Mouse (Mus musculus) neural tube, embryonic 11.5 days (tissue): Measurements from ENCODE around the gene Myoz1. TPM values are rescaled to one million over a fixed set of nuclear protein-coding genes. Genes with fewer than 3 reads are reported as not detected.
A peak's percentile ranks its signal among the peaks of the same experiment; 100 is the strongest.

Experiments used
- ATAC-seq: fragments of 200-750 bp; cut with Nextera tagmentation; 2 replicates; pipeline ENCODE4 v1.8.0; 2017; ENCODE audit warnings: moderate number of reproducible peaks, mild to moderate bottlenecking, moderate TSS enrichment, moderate library complexity; ENCODE audit not compliant: insufficient read depth, low FRiP score, low TSS enrichment
- DNase-seq: peaks from one replicate; pipeline ENCODE4 v3.0.0-alpha.2; 2015; ENCODE audit warnings: low spot score
- H3K27ac ChIP-seq: fragments of 300-500 bp; sonication (generic); 2 replicates; pipeline ENCODE4 v1.5.1; 2014; ENCODE audit warnings: low read depth, mild to moderate bottlenecking, low read length
- H3K27me3 ChIP-seq: fragments of 300-500 bp; sonication (generic); 2 replicates; pipeline ENCODE4 v1.6.1; 2014; ENCODE audit warnings: mild to moderate bottlenecking, low read length, mixed read lengths; ENCODE audit not compliant: control insufficient read depth, insufficient read depth
- H3K36me3 ChIP-seq: fragments of 300-500 bp; sonication (generic); 2 replicates; pipeline ENCODE4 v1.6.1; 2014; ENCODE audit warnings: mild to moderate bottlenecking, low read length, moderate library complexity, mixed read lengths; ENCODE audit not compliant: control insufficient read depth, insufficient read depth
- H3K4me1 ChIP-seq: fragments of 300-500 bp; sonication (generic); 2 replicates; pipeline ENCODE4 v1.6.1; 2014; ENCODE audit warnings: low read length, mixed read lengths; ENCODE audit not compliant: control insufficient read depth, insufficient read depth
- H3K4me2 ChIP-seq: fragments of 300-500 bp; sonication (generic); 2 replicates; pipeline ENCODE4 v1.6.1; 2014; ENCODE audit warnings: low read depth, mild to moderate bottlenecking, moderate library complexity
- H3K4me3 ChIP-seq: fragments of 300-500 bp; sonication (generic); 2 replicates; pipeline ENCODE4 v1.5.1; 2014; ENCODE audit warnings: low read depth, low read length
- H3K9ac ChIP-seq: fragments of 300-500 bp; sonication (generic); 2 replicates; pipeline ENCODE4 v1.6.1; 2014; ENCODE audit warnings: mild to moderate bottlenecking, low read length
- H3K9me3 ChIP-seq: fragments of 300-500 bp; sonication (generic); 2 replicates; pipeline ENCODE4 v1.6.1; 2016; ENCODE audit warnings: low read length; ENCODE audit not compliant: control insufficient read depth
- WGBS: fragments of 180-500 bp; shearing (Covaris S2); extraction: QIAGEN DNeasy Blood & Tissue Kit; methylation state at CpG from one replicate; pipeline ENCODE4 v1.1.7; 2014; 5-methylcytosine and 5-hydroxymethylcytosine counted together
- polyA plus RNA-seq: library from polyadenylated mRNA; unstranded; fragments of >200 nt; fragmentation: Nextera tagmentation; extraction: Ambion mirVana; gene quantifications from 2 replicates; pipeline ENCODE4 v1.2.1, GENCODE M21; 2014

Gene Myoz1
- polyA plus RNA-seq, 1 experiment from 2014 or later: 0.45 TPM

GRCm38 (mm10) chr14:20654690-20655421 is 1.5 kb downstream of the Myoz1 start:
- no peaks in the 10 kb centered on the region for H3K36me3 ChIP-seq
- no peak for ATAC-seq
- 83% methylated on average over 9 of the region's 9 CpGs for WGBS

DNA sequence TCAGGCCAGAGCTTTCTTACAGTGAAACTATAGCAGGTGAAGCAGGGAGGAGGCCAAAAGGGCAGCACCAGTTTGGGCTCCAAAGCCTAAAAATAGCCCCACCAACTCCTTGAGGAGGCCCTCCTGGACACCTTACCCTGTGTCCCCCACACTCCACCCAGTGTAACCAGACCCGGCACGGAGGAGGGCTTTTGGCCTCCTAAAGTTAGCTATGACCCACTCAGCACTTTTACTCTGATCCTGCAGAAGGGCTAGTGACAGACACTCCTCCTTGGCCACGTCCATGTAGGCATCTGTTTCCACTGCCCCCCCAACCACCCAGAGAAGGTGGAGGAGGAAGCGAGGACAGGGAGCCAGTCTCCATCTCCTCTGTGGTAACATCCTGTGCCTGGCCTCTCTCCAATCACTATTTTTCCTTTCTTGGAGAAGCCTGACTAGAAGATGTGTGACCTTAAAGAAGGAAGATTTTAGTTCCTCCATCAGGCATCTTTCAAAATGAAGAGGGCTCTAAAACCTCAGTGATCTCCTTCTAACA is 4.6 kb downstream of the Myoz1 start:
- WGBS: 63% methylated on average over 4 of the region's 4 CpGs
- no peak overlapping the region for H3K9ac ChIP-seq
- no peak overlapping the region for H3K4me2 ChIP-seq
- no peaks in the 10 kb centered on the region for H3K9me3 ChIP-seq
- H3K36me3 ChIP-seq: no peaks in the 10 kb centered on the region
- H3K4me1 ChIP-seq: no peaks in the 10 kb centered on the region
- ATAC-seq: no peak
- DNase-seq: no peak
- H3K4me3 ChIP-seq: no peak overlapping the region
- H3K27me3 ChIP-seq: no peaks in the 10 kb centered on the region
- no peak overlapping the region for H3K27ac ChIP-seq

More at GRCm38 (mm10) chr14:20654690-20655421, 1.5 kb downstream of the Myoz1 start:
- Histone ChIP-seq H3K9me3 (no peaks in the 10 kb centered on the region), H3K4me1 (no peaks in the 10 kb centered on the region), H3K27me3 (no peaks in the 10 kb centered on the region), H3K4me3 (no peak overlapping the region), H3K9ac (no peak overlapping the region), H3K4me2 (no peak overlapping the region), H3K27ac (no peak overlapping the region)
- no peak for DNase-seq

DNA sequence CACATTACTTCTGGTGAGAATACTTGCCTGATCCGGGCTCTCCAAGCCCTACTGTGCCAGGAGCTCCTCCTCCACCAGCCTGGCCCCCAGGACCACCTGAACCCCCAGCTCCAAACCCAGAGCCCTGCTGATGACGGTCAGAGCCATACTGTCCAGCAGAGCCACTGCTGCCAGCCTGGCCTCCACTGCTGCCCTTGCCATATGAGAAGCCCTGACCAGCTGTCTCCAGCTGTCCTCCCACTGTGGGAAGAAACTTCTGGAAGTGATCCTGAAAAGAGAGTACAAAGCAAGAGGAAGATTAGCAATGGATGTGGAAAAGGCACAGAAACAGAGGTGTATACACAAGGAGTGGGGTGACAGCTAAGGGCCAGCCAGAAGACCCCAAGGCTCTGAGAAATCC is 5.3 kb downstream of the Myoz1 start:
- DNase-seq (no peak), ATAC-seq (no peak)
- no peak overlapping the region for H3K4me3 ChIP-seq
- WGBS: 78% methylated on average over 2 of the region's 2 CpGs
- H3K4me2 ChIP-seq: no peak overlapping the region
- no peaks in the 10 kb centered on the region for H3K9me3 ChIP-seq
- H3K27me3 ChIP-seq: no peaks in the 10 kb centered on the region
- no peak overlapping the region for H3K9ac ChIP-seq
- H3K36me3 ChIP-seq: no peaks in the 10 kb centered on the region
- H3K27ac ChIP-seq: no peak overlapping the region
- no peaks in the 10 kb centered on the region for H3K4me1 ChIP-seq

- no peak for ATAC-seq
- no peak for DNase-seq
- H3K27me3 ChIP-seq: no peaks in the 10 kb centered on the region
- H3K27ac ChIP-seq: no peak overlapping the region
- no peaks in the 10 kb centered on the region for H3K4me1 ChIP-seq
- H3K4me2 ChIP-seq: no peak overlapping the region
- H3K4me3 ChIP-seq: no peak overlapping the region
- H3K36me3 ChIP-seq: no peaks in the 10 kb centered on the region
- H3K9ac ChIP-seq: no peak overlapping the region
- no peaks in the 10 kb centered on the region for H3K9me3 ChIP-seq
Observed at GRCm38 (mm10) chr14:20646381-20646780, 10.0 kb downstream of the Myoz1 start.

- no peaks in the 10 kb centered on the region for H3K36me3 ChIP-seq
- H3K4me3 ChIP-seq: no peak overlapping the region
- no peaks in the 10 kb centered on the region for H3K4me1 ChIP-seq
- H3K4me2 ChIP-seq: no peak overlapping the region
- no peak overlapping the region for H3K27ac ChIP-seq
- no peak overlapping the region for H3K9ac ChIP-seq
- ATAC-seq (no peak), DNase-seq (no peak)
- 33% methylated on average over 3 of the region's 3 CpGs for WGBS
- no peaks in the 10 kb centered on the region for H3K9me3 ChIP-seq
- H3K27me3 ChIP-seq: no peaks in the 10 kb centered on the region
Observed at GRCm38 (mm10) chr14:20645547-20645946, 10.8 kb downstream of the Myoz1 start.

- no peaks in the 10 kb centered on the region for H3K9me3 ChIP-seq
- peaks cover 5% of the 10 kb centered on the region for H3K4me1 ChIP-seq
- WGBS: 18% methylated on average over 10 of the region's 10 CpGs
- DNase-seq (peak; percentile 25), ATAC-seq (no peak)
- H3K9ac ChIP-seq: peak overlapping the region; percentile 95
- H3K36me3 ChIP-seq: no peaks in the 10 kb centered on the region
- H3K27me3 ChIP-seq: no peaks in the 10 kb centered on the region
- H3K27ac ChIP-seq: peak overlapping the region; percentile 88
- peak overlapping the region; percentile 69 for H3K4me2 ChIP-seq
- peak overlapping the region; percentile 91 for H3K4me3 ChIP-seq
Observed at GRCm38 (mm10) chr14:20641438-20641875, 14.9 kb downstream of the Myoz1 start.

DNA sequence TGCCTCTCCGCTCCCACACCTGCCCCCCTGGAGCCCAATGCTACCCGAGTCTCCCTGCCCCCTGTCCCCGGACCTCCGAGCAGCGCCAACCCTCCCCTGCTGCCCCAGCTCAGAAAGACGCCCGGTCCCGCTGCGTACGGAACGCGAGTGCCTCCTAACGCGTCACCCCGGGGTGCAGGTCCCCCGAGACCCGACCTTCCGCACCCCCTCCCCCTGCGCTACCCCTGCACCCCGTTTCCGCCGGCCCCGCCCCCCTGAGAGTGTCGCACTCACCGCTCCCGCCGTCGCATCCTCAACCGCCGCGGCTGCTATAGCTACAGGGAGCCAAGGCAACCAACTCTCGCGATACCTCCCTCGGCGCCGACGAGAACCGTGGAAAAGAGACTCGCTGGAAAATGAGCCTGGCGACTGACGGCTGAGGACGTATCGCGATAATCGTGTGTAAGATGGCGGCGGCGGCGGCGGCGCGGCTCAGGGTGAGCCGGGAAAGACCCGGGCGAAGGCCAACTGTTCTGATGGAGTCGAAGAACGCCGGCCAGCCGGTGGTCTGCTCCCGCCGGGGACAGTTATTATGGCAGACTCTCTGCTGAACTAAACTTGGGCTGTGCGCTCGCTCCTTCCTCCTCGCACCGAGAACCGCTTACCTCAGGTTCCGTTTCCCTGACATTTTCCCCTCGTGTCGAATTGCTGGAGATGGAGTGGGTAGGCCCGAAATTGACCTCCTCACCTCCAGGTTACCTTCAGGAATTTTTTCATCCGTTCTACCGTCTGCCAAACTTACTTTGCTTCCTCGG is 15.5 kb downstream of the Myoz1 start, which contains the start of gene Usp54:
Usp54 (minus strand) TSS at position 420 of the 794 bp plus-strand sequence.
- ATAC-seq (peak; percentile 95), DNase-seq (peak; percentile 97)
- Histone ChIP-seq H3K4me3 (peak within 1 kb of the TSS; percentile 91), H3K9ac (peak within 1 kb of the TSS; percentile 95), H3K4me1 (peaks cover 5% of the 10 kb centered on the region), H3K4me2 (peak within 1 kb of the TSS; percentile 77), H3K27me3 (no peaks in the 10 kb centered on the region), H3K27ac (peak within 1 kb of the TSS; percentile 88), H3K9me3 (no peaks in the 10 kb centered on the region), H3K36me3 (no peaks in the 10 kb centered on the region)
- under 1% methylated on average over 73 of the region's 73 CpGs for WGBS

- DNase-seq: peak; percentile 21
- H3K27ac ChIP-seq: peak overlapping the region; percentile 88; the same call in 1 of the 2 replicates
Observed at GRCm38 (mm10) chr14:20639918-20640619, 16.3 kb downstream of the Myoz1 start.

More at GRCm38 (mm10) chr14:20639918-20640619, 16.3 kb downstream of the Myoz1 start:
- peak overlapping the region; percentile 95 for H3K9ac ChIP-seq
- peaks cover 5% of the 10 kb centered on the region for H3K4me1 ChIP-seq
- H3K27me3 ChIP-seq: no peaks in the 10 kb centered on the region
- peak overlapping the region; percentile 77 for H3K4me2 ChIP-seq
- H3K4me3 ChIP-seq: peak overlapping the region; percentile 91
- peak; percentile 60 for ATAC-seq
- H3K36me3 ChIP-seq: no peaks in the 10 kb centered on the region
- H3K9me3 ChIP-seq: no peaks in the 10 kb centered on the region
- WGBS: 2% methylated on average over 16 of the region's 16 CpGs
